Mouse (Mus musculus) spleen, adult 2 months (tissue): ENCODE data around the gene Lingo3. TPM values are rescaled to one million over a fixed set of nuclear protein-coding genes. Genes with fewer than 3 reads are reported as not detected.
"Not testable (repeated sequence)": the region's sequence is repeated elsewhere in the genome, so short reads cannot be mapped to it uniquely, and the experiment has no call there.

Experiments used
- DNase-seq, 2 experiments: peaks; one replicate each; pipeline versions ENCODE4 v3.0.0 to v3.0.0-alpha.2; 2012 to 2021; ENCODE audit warnings: low spot score in 2 of 2, low read depth in 1 of 2
- H3K27ac ChIP-seq: fragments of 200-500 bp; 2 replicates; pipeline ENCODE4 v1.5.1; 2012; ENCODE audit warnings: low read length, inconsistent platforms; ENCODE audit not compliant: insufficient read depth
- H3K27me3 ChIP-seq: fragments of 200-500 bp; 2 replicates; pipeline ENCODE4 v1.6.1; 2012; ENCODE audit warnings: mild to moderate bottlenecking, moderate library complexity, low read length, inconsistent platforms; ENCODE audit not compliant: control insufficient read depth, insufficient read depth
- H3K36me3 ChIP-seq: fragments of 200-500 bp; 2 replicates; pipeline ENCODE4 v1.6.1; 2012; ENCODE audit warnings: mild to moderate bottlenecking, low read length, inconsistent platforms; ENCODE audit not compliant: control insufficient read depth, insufficient read depth
- H3K4me1 ChIP-seq: fragments of 200-500 bp; 2 replicates; pipeline ENCODE4 v1.6.1; 2011; ENCODE audit warnings: inconsistent platforms; ENCODE audit not compliant: control insufficient read depth, insufficient read depth, insufficient read length
- H3K4me3 ChIP-seq: fragments of 200-500 bp; 2 replicates; pipeline ENCODE4 v1.5.1; 2011; ENCODE audit warnings: mild to moderate bottlenecking, inconsistent platforms; ENCODE audit not compliant: insufficient read depth, insufficient read length; ENCODE audit errors: extremely low read depth
- CTCF ChIP-seq: fragments of 200-500 bp; IDR thresholded peaks from 2 replicates; pipeline ENCODE4 v1.5.1; 2011; ENCODE audit warnings: mild to moderate bottlenecking, inconsistent platforms; ENCODE audit not compliant: insufficient read depth, insufficient read length, insufficient replicate concordance; ENCODE audit errors: extremely low read depth
- POLR2A ChIP-seq: fragments of 200-500 bp; IDR thresholded peaks from 2 replicates; pipeline ENCODE4 v1.6.1; 2011; ENCODE audit warnings: low read depth, low read length, inconsistent platforms
- WGBS: fragments of 180-500 bp; shearing (Covaris S2); methylation state at CpG from one replicate; pipeline ENCODE4 v1.1.7; 2018; 5-methylcytosine and 5-hydroxymethylcytosine counted together
- polyA plus RNA-seq: library from polyadenylated mRNA; depleted of rRNA; stranded (reverse); fragments of >200 nt; gene quantifications from 2 replicates; pipeline ENCODE4 v1.2.3, GENCODE M21; 2012

Lingo3 gene
- polyA plus RNA-seq, 1 experiment, result 0.02 TPM

GRCm38 (mm10) chr10:80822528-80822927 is 21.3 kb downstream of the Lingo3 start:
- Histone ChIP-seq H3K27me3 (no peaks in the 10 kb centered on the region), H3K27ac (no peak overlapping the region), H3K36me3 (no peaks in the 10 kb centered on the region), H3K4me3 (no peak overlapping the region), H3K4me1 (peaks cover 11% of the 10 kb centered on the region; the same call in 1 of the 2 replicates)
- DNase-seq, result no peak
- 83% methylated on average over 5 of the region's 5 CpGs for WGBS
- TF ChIP-seq CTCF, result no peak
- no peak for TF ChIP-seq POLR2A

- TF ChIP-seq POLR2A, result no peak
- peak; percentile 23; the same call in 1 of the 2 replicates for TF ChIP-seq CTCF
- Histone ChIP-seq H3K36me3 (no peaks in the 10 kb centered on the region), H3K4me3 (no peak overlapping the region), H3K4me1 (peaks cover 11% of the 10 kb centered on the region; the same call in 1 of the 2 replicates), H3K27me3 (no peaks in the 10 kb centered on the region), H3K27ac (no peak overlapping the region)
- 49% methylated on average over 2 of the region's 2 CpGs for WGBS
- DNase-seq, result peak in 1 of 2 experiments; percentile 40
These were observed 21.8 kb downstream of the Lingo3 start for GRCm38 (mm10) chr10:80821991-80822390.

- H3K27ac ChIP-seq, result peak overlapping the region; percentile 8; the same call in 1 of the 2 replicates
- 74% methylated on average over 3 of the region's 3 CpGs for WGBS
- no peaks in the 10 kb centered on the region for H3K27me3 ChIP-seq
- no peak overlapping the region for H3K4me3 ChIP-seq
- H3K4me1 ChIP-seq, result peaks cover 8% of the 10 kb centered on the region; the same call in 1 of the 2 replicates
- no peaks in the 10 kb centered on the region for H3K36me3 ChIP-seq
- DNase-seq, result no peak
- TF ChIP-seq POLR2A (no peak), CTCF (no peak)
These were observed 24.4 kb downstream of the Lingo3 start for GRCm38 (mm10) chr10:80819406-80819805.

GRCm38 (mm10) chr10:80818599-80819281 is 25.1 kb downstream of the Lingo3 start:
- Histone ChIP-seq H3K4me1 (peaks cover 2% of the 10 kb centered on the region; the same call in 1 of the 2 replicates), H3K36me3 (no peaks in the 10 kb centered on the region), H3K27ac (no peak overlapping the region), H3K27me3 (no peaks in the 10 kb centered on the region), H3K4me3 (no peak overlapping the region)
- TF ChIP-seq POLR2A (no peak), CTCF (no peak)
- 70% methylated on average over 6 of the region's 6 CpGs for WGBS
- no peak for DNase-seq

- H3K4me3 ChIP-seq, H3K36me3 ChIP-seq, H3K27ac ChIP-seq, DNase-seq, H3K4me1 ChIP-seq, H3K27me3 ChIP-seq: not testable (repeated sequence)
- 85% methylated on average over 7 of the region's 7 CpGs for WGBS
These were observed 25.9 kb downstream of the Lingo3 start for GRCm38 (mm10) chr10:80817955-80818354.

- H3K27me3 ChIP-seq, result 0 out of 2 replicates have a peak, but pooled peaks cover 2% of the 10 kb centered on the region
These were observed 26.7 kb downstream of the Lingo3 start for GRCm38 (mm10) chr10:80817164-80817563.

GRCm38 (mm10) chr10:80816303-80816702 is 27.5 kb downstream of the Lingo3 start:
- not testable (repeated sequence) for H3K27me3 ChIP-seq, H3K4me1 ChIP-seq, H3K27ac ChIP-seq, H3K4me3 ChIP-seq, DNase-seq, H3K36me3 ChIP-seq
- 62% methylated on average over 3 of the region's 3 CpGs for WGBS

More at GRCm38 (mm10) chr10:80817164-80817563, 26.7 kb downstream of the Lingo3 start:
- WGBS, result 80% methylated on average over 2 of the region's 2 CpGs
- no peaks in the 10 kb centered on the region for H3K36me3 ChIP-seq
- no peak for DNase-seq
- no peak overlapping the region for H3K4me3 ChIP-seq
- no peak overlapping the region for H3K27ac ChIP-seq
- H3K4me1 ChIP-seq, result no peaks in the 10 kb centered on the region
- no peak for TF ChIP-seq CTCF
- no peak for TF ChIP-seq POLR2A
